Mouse (Mus musculus) intestine, embryonic 14.5 days (tissue): Measurements from ENCODE around the gene Hist1h3g. TPM values are rescaled to one million over a fixed set of nuclear protein-coding genes. Genes with fewer than 3 reads are reported as not detected.
"Not testable (repeated sequence)": the region's sequence is repeated elsewhere in the genome, so short reads cannot be mapped to it uniquely, and the experiment has no call there.

Experiments
- ATAC-seq: fragments of 200-750 bp; cut with Nextera tagmentation; replicated peaks from 2 replicates; pipeline ENCODE4 v1.8.0; 2017; ENCODE audit warnings: low read depth, moderate number of reproducible peaks, moderate TSS enrichment, moderate library complexity; ENCODE audit not compliant: low FRiP score, low TSS enrichment
- DNase-seq: peaks from one replicate; pipeline ENCODE4 v3.0.0-alpha.2; 2018; ENCODE audit warnings: low spot score
- H3K27ac ChIP-seq: fragments of 300-500 bp; sonication (generic); 2 replicates; pipeline ENCODE4 v1.5.1; 2014; ENCODE audit warnings: low read depth, mild to moderate bottlenecking, control low read depth
- H3K27me3 ChIP-seq: fragments of 300-500 bp; sonication (generic); replicated peaks from 2 replicates; pipeline ENCODE4 v1.6.1; 2014; ENCODE audit warnings: low read length, control low read depth; ENCODE audit not compliant: control insufficient read depth, insufficient read depth
- H3K36me3 ChIP-seq: fragments of 300-500 bp; sonication (generic); 2 replicates; pipeline ENCODE4 v1.6.1; 2014; ENCODE audit warnings: low read length, control low read depth; ENCODE audit not compliant: control insufficient read depth, insufficient read depth
- H3K4me1 ChIP-seq: fragments of 300-500 bp; sonication (generic); replicated peaks from 2 replicates; pipeline ENCODE4 v1.6.1; 2014; ENCODE audit warnings: low read length, control low read depth, mixed read lengths; ENCODE audit not compliant: control insufficient read depth, insufficient read depth
- H3K4me2 ChIP-seq: fragments of 300-500 bp; sonication (generic); 2 replicates; pipeline ENCODE4 v1.6.1; 2014; ENCODE audit warnings: low read length
- H3K4me3 ChIP-seq: fragments of 300-500 bp; sonication (generic); 2 replicates; pipeline ENCODE4 v1.5.1; 2014; ENCODE audit warnings: low read depth, low read length, control low read depth, mixed read lengths
- H3K9ac ChIP-seq: fragments of 300-500 bp; sonication (generic); 2 replicates; pipeline ENCODE4 v1.6.1; 2014; ENCODE audit warnings: mild to moderate bottlenecking, low read length
- H3K9me3 ChIP-seq: fragments of 300-500 bp; sonication (generic); 2 replicates; pipeline ENCODE4 v1.6.1; 2016; ENCODE audit warnings: low read length, control low read depth; ENCODE audit not compliant: control insufficient read depth
- WGBS: fragments of 180-500 bp; shearing (Covaris S2); extraction: QIAGEN DNeasy Blood & Tissue Kit; methylation state at CpG from one replicate; pipeline ENCODE4 v1.1.7; 2014; 5-methylcytosine and 5-hydroxymethylcytosine counted together
- polyA plus RNA-seq: library from polyadenylated mRNA; unstranded; fragments of >200 nt; fragmentation: Nextera tagmentation; extraction: Ambion mirVana; gene quantifications from 2 replicates; pipeline ENCODE4 v1.2.1, GENCODE M21; 2014

Hist1h3g gene
- polyA plus RNA-seq, 1 experiment from 2014 or later = 8.1 TPM

- Histone ChIP-seq H3K27ac (peak overlapping the region; percentile 99), H3K9ac (peak overlapping the region; percentile 92), H3K9me3 (no peaks in the 10 kb centered on the region), H3K4me3 (peak overlapping the region; percentile 54), H3K27me3 (no peaks in the 10 kb centered on the region), H3K36me3 (no peaks in the 10 kb centered on the region), H3K4me2 (peak overlapping the region; percentile 70), H3K4me1 (peaks cover 16% of the 10 kb centered on the region)
- WGBS = 16% methylated on average over 7 of the region's 7 CpGs
- ATAC-seq (no peak), DNase-seq (peak; percentile 52)
Observed at GRCm38 (mm10) chr13:23536076-23536822, 1.0 kb downstream of the Hist1h3g start.

GRCm38 (mm10) chr13:23537006-23537710 lies 1.9 kb downstream of the Hist1h3g start:
- peak overlapping the region; percentile 70 for H3K4me2 ChIP-seq
- ATAC-seq (no peak), DNase-seq (no peak)
- peaks cover 16% of the 10 kb centered on the region for H3K4me1 ChIP-seq
- no peak overlapping the region for H3K27ac ChIP-seq
- H3K9me3 ChIP-seq = no peaks in the 10 kb centered on the region
- H3K4me3 ChIP-seq = peak overlapping the region; percentile 54
- H3K9ac ChIP-seq = peak overlapping the region; percentile 92; the same call in 1 of the 2 replicates
- no peaks in the 10 kb centered on the region for H3K27me3 ChIP-seq
- H3K36me3 ChIP-seq = no peaks in the 10 kb centered on the region
- 74% methylated on average over 3 of the region's 3 CpGs for WGBS

GRCm38 (mm10) chr13:23538249-23538648 lies 3.0 kb downstream of the Hist1h3g start:
- H3K36me3 ChIP-seq = no peaks in the 10 kb centered on the region
- H3K27ac ChIP-seq = no peak overlapping the region
- 74% methylated on average over 5 of the region's 5 CpGs for WGBS
- no peak overlapping the region for H3K4me2 ChIP-seq
- no peak overlapping the region for H3K9ac ChIP-seq
- no peaks in the 10 kb centered on the region for H3K9me3 ChIP-seq
- no peak for ATAC-seq
- no peak for DNase-seq
- no peaks in the 10 kb centered on the region for H3K27me3 ChIP-seq
- no peak overlapping the region for H3K4me3 ChIP-seq
- H3K4me1 ChIP-seq = peaks cover 6% of the 10 kb centered on the region; the same call in 1 of the 2 replicates

- H3K27ac ChIP-seq, DNase-seq, H3K36me3 ChIP-seq, H3K9ac ChIP-seq, H3K27me3 ChIP-seq, ATAC-seq, H3K9me3 ChIP-seq, H3K4me3 ChIP-seq, H3K4me2 ChIP-seq, H3K4me1 ChIP-seq: not testable (repeated sequence)
- 64% methylated on average over 1 of the region's 1 CpGs for WGBS
Observed at GRCm38 (mm10) chr13:23539821-23540220, 4.6 kb downstream of the Hist1h3g start.

- ATAC-seq = no peak
Observed at GRCm38 (mm10) chr13:23541497-23541896, 6.3 kb downstream of the Hist1h3g start.

GRCm38 (mm10) chr13:23542225-23542980 lies 7.2 kb downstream of the Hist1h3g start:
- not testable (repeated sequence) for H3K4me1 ChIP-seq, H3K27me3 ChIP-seq, H3K36me3 ChIP-seq, ATAC-seq, H3K9me3 ChIP-seq
- DNase-seq = peak; percentile 57
- H3K27ac ChIP-seq = peak overlapping the region; percentile 98
- H3K4me3 ChIP-seq = peak overlapping the region; percentile 53
- WGBS = 9% methylated on average over 3 of the region's 3 CpGs
- peak overlapping the region; percentile 94 for H3K4me2 ChIP-seq
- peak overlapping the region; percentile 53 for H3K9ac ChIP-seq

More at GRCm38 (mm10) chr13:23541497-23541896, 6.3 kb downstream of the Hist1h3g start:
- no peaks in the 10 kb centered on the region for H3K36me3 ChIP-seq
- H3K4me1 ChIP-seq = peaks cover 3% of the 10 kb centered on the region; the same call in 1 of the 2 replicates
- DNase-seq = no peak
- no peaks in the 10 kb centered on the region for H3K27me3 ChIP-seq
- no peak overlapping the region for H3K27ac ChIP-seq
- WGBS = 78% methylated on average over 3 of the region's 3 CpGs
- H3K4me3 ChIP-seq = no peak overlapping the region
- H3K4me2 ChIP-seq = peak overlapping the region; percentile 94
- no peaks in the 10 kb centered on the region for H3K9me3 ChIP-seq
- no peak overlapping the region for H3K9ac ChIP-seq

GRCm38 (mm10) chr13:23542999-23543607 lies 7.9 kb downstream of the Hist1h3g start, which contains the start of gene Hist1h2bh:
Hist1h2bh (minus strand) TSS chr13:23543392.
- H3K27me3 ChIP-seq, H3K9me3 ChIP-seq, H3K4me1 ChIP-seq, H3K36me3 ChIP-seq: not testable (repeated sequence)
- WGBS = 0% methylated on average over 32 of the region's 42 CpGs
- H3K4me2 ChIP-seq = peak within 1 kb of the TSS; percentile 94
- DNase-seq (peak; percentile 86), ATAC-seq (peak; percentile 92)
- peak within 1 kb of the TSS; percentile 98 for H3K27ac ChIP-seq
- H3K4me3 ChIP-seq = peak within 1 kb of the TSS; percentile 53
- H3K9ac ChIP-seq = peak within 1 kb of the TSS; percentile 77
